ENCODE assay signal across 23 mouse cellular contexts in the genomic region with DNA sequence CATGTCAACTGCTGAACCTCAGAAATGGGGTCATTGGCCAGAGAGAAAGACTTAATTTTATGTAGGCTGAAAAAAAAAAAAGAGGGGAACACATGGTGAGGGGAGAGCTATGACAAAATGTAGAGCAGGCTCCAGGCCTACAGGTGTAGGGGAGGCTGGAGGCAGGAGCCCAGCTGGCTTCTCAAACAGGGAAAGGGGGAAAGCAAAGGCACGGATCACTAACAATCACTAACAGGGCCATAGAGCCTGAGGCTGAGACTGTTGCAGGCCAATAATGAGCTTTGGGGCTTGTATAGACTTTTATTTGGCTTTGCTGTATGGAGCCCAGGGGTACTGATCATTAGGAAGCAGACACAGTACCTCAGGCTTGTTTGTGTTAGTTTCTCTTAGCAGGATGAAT.
DNase-seq lines count a peak whose midpoint lies in the region; ATAC-seq and TF ChIP-seq lines count a peak whose summit lies in the region.
"Had no signal": no experiment of that assay in that cellular context is flagged by ENCODE, and none has a peak within 500 bp of the region (broad histone marks: within the 10 kb centered on the region; RNA-seq: fewer than 3 reads in every experiment).

No protein-coding gene starts in this region.

- no peak overlapping the region for H3K9ac ChIP-seq in limb, embryonic 11.5 days (ENCODE audit: low read length)
- no peak overlapping the region for H3K9ac ChIP-seq in forebrain, embryonic 13.5 days
- H3K9ac ChIP-seq in forebrain, postnatal 0 days = no peak overlapping the region
- H3K9ac ChIP-seq: embryonic facial prominence, embryonic 15.5 days; forebrain, embryonic 15.5 days; hindbrain, embryonic 15.5 days; liver, embryonic 15.5 days; lung, embryonic 15.5 days had no signal

- no peak overlapping the region for H3K27ac ChIP-seq in limb, embryonic 11.5 days (replicated peaks; ENCODE audit: low read depth, low read length)
- H3K27ac ChIP-seq in forebrain, embryonic 13.5 days = no peak overlapping the region
- H3K27ac ChIP-seq in forebrain, postnatal 0 days (ENCODE audit: low read depth, low read length) = no peak overlapping the region
- H3K27ac ChIP-seq: embryonic facial prominence, embryonic 15.5 days; forebrain, embryonic 15.5 days; heart, adult 2 months; hindbrain, embryonic 15.5 days; liver, embryonic 15.5 days; lung, embryonic 15.5 days had no signal

- H3K4me3 ChIP-seq in limb, embryonic 11.5 days (ENCODE audit: low read depth, low read length) = no peak overlapping the region
- no peak overlapping the region for H3K4me3 ChIP-seq in forebrain, embryonic 13.5 days
- no peak overlapping the region for H3K4me3 ChIP-seq in forebrain, postnatal 0 days (ENCODE audit: low read depth, low read length)
- H3K4me3 ChIP-seq: embryonic facial prominence, embryonic 15.5 days; forebrain, embryonic 15.5 days; heart, adult 2 months; hindbrain, embryonic 15.5 days; liver, embryonic 15.5 days; lung, embryonic 15.5 days had no signal

- H3K27me3 ChIP-seq in limb, embryonic 11.5 days (ENCODE audit: control insufficient read depth, insufficient read depth, low read length) = no peaks in the 10 kb centered on the region
- no peaks in the 10 kb centered on the region for H3K27me3 ChIP-seq in forebrain, embryonic 13.5 days
- no peaks in the 10 kb centered on the region for H3K27me3 ChIP-seq in forebrain, postnatal 0 days (ENCODE audit: insufficient read depth, low read length)
- H3K27me3 ChIP-seq: embryonic facial prominence, embryonic 15.5 days; forebrain, embryonic 15.5 days; hindbrain, embryonic 15.5 days; liver, embryonic 15.5 days; lung, embryonic 15.5 days had no signal

- DNase-seq in embryo, embryonic 10 days (ENCODE audit: low spot score) = peak; percentile 23
- DNase-seq in embryo, embryonic 9.5 days (ENCODE audit: extremely low spot score) = no peak
- DNase-seq in cerebellum, adult 11 months = peak; percentile 7
- DNase-seq in cerebellum, adult 9-11 months = peak; percentile 35
- peak; percentile 42 for DNase-seq in limb, embryonic 11.5 days (ENCODE audit: low spot score)
- no peak for DNase-seq in forebrain, postnatal 0 days
- no peak for DNase-seq in T-cell, adult 2 months (ENCODE audit: low spot score)
- DNase-seq: gastrocnemius, postnatal 14 days; heart, adult 2 months; heart, postnatal 36 days; kidney, adult 2 months; liver; lung, postnatal 4 days; thymus, adult 18-20 months; thymus, postnatal 36 days had no signal

- no peaks in the 10 kb centered on the region for H3K9me3 ChIP-seq in limb, embryonic 11.5 days (ENCODE audit: control insufficient read depth, low read length)
- H3K9me3 ChIP-seq in forebrain, embryonic 13.5 days (replicated peaks) = no peaks in the 10 kb centered on the region
- no peaks in the 10 kb centered on the region for H3K9me3 ChIP-seq in forebrain, postnatal 0 days (ENCODE audit: low read length)
- H3K9me3 ChIP-seq: embryonic facial prominence, embryonic 15.5 days; forebrain, embryonic 15.5 days; hindbrain, embryonic 15.5 days; liver, embryonic 15.5 days; lung, embryonic 15.5 days had no signal

- no peak for ATAC-seq in limb, embryonic 11.5 days (ENCODE audit: insufficient number of reproducible peaks, low FRiP score, low TSS enrichment, low read depth)
- ATAC-seq in forebrain, embryonic 13.5 days = no peak
- ATAC-seq in forebrain, postnatal 0 days = no peak
- ATAC-seq: CD4-positive, CD25-positive, alpha-beta regulatory T cell, adult 4 months; forebrain, embryonic 15.5 days; midbrain, embryonic 16.5 days had no signal

- WGBS in limb, embryonic 11.5 days = 21% methylated on average over 1 of the region's 1 CpGs
- 30% methylated on average over 1 of the region's 1 CpGs for WGBS in forebrain, embryonic 13.5 days
- 35% methylated on average over 1 of the region's 1 CpGs for WGBS in forebrain, postnatal 0 days

- 0 out of 2 replicates have a peak, but pooled peaks cover 2% of the 10 kb centered on the region for H3K4me1 ChIP-seq in limb, embryonic 11.5 days (ENCODE audit: control insufficient read depth, insufficient read depth, low read length)
- H3K4me1 ChIP-seq in forebrain, embryonic 13.5 days = no peaks in the 10 kb centered on the region
- H3K4me1 ChIP-seq in forebrain, postnatal 0 days (ENCODE audit: insufficient read depth) = no peaks in the 10 kb centered on the region
- H3K4me1 ChIP-seq: embryonic facial prominence, embryonic 15.5 days; forebrain, embryonic 15.5 days; hindbrain, embryonic 15.5 days; liver, embryonic 15.5 days; lung, embryonic 15.5 days had no signal

- no peaks in the 10 kb centered on the region for H3K36me3 ChIP-seq in limb, embryonic 11.5 days (ENCODE audit: control insufficient read depth, insufficient read depth, low read length)
- H3K36me3 ChIP-seq in forebrain, embryonic 13.5 days (ENCODE audit: poor library complexity, severe bottlenecking) = no peaks in the 10 kb centered on the region
- no peaks in the 10 kb centered on the region for H3K36me3 ChIP-seq in forebrain, postnatal 0 days (ENCODE audit: insufficient read depth)
- H3K36me3 ChIP-seq: embryonic facial prominence, embryonic 15.5 days; forebrain, embryonic 15.5 days; hindbrain, embryonic 15.5 days; liver, embryonic 15.5 days; lung, embryonic 15.5 days had no signal

- no peak overlapping the region for H3K4me2 ChIP-seq in limb, embryonic 11.5 days (ENCODE audit: low read depth, severe bottlenecking)
- H3K4me2 ChIP-seq in forebrain, embryonic 13.5 days = no peak overlapping the region
- no peak overlapping the region for H3K4me2 ChIP-seq in forebrain, postnatal 0 days (ENCODE audit: low read depth)
- H3K4me2 ChIP-seq: embryonic facial prominence, embryonic 15.5 days; forebrain, embryonic 15.5 days; hindbrain, embryonic 15.5 days; liver, embryonic 15.5 days; lung, embryonic 15.5 days had no signal

- no peak for TF ChIP-seq CTCF in forebrain, postnatal 0 days (IDR thresholded peaks at IDR 0.05; ENCODE audit: low read depth)

Comparison
In these comparisons a context has a peak if more than half of its experiments do, and no peak if none do; other contexts are left out.
1. DNase-seq: peak in embryo, embryonic 10 days (single experiment), cerebellum, adult 11 months (single experiment), cerebellum, adult 9-11 months (single experiment) and limb, embryonic 11.5 days (single experiment); none in embryo, embryonic 9.5 days (single experiment), forebrain, postnatal 0 days (single experiment) and T-cell, adult 2 months (single experiment).